Mouse (Mus musculus) common myeloid progenitor, adult 5-6 weeks (primary cell): ENCODE measurements at regions not wholly inside any gene's neighbourhood (a gene's known extent, or its start where the extent isn't known, plus 50 kb on each side); places are given as distances from the start of the nearest gene placed in this dataset.

Experiments used
- ATAC-seq: replicated peaks from 2 replicates; pipeline ENCODE4 v1.8.0; 2016; ENCODE audit warnings: low read depth, mild to moderate bottlenecking, moderate TSS enrichment, inconsistent platforms; ENCODE audit not compliant: poor library complexity, severe bottlenecking

DNA sequence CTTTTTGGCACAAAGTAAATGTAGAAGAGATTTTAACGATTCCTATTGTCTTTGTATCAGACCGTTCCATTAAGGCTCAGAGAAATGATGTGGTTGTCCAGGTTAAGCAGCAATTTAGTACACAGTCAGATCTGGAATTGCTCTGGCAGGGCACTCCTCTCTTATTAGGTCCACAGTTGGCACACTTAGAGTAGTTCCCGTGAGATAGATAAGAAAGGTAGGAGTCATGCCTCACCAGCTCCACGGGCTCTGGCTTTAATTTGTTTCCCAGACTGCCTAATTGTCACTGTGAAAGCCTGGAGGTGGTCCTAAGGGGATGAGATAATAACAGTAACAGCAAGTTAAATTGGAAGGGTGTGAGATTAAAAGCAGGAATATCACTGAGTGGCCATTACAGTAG, 60.1 kb upstream of the Gm6657 start:
- ATAC-seq = no peak

DNA sequence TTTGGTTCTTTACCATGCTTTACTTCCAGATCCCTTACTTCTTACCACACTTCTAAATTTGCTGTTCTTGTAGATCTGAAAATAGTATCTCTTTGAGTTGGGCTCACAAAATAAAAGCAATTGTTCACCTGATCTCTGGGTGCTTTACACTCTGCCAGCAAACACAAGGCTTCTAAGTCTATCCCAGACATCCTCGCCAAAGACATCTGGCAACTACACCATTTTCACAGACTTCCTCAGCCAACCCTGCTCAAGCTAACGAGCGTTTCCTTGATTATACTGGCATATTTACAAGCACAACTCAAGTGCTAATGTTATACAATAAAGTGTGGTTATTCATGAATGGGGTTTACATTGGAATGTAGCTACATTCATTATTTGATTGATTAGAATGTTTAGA, 56.8 kb upstream of the Gm6657 start:
- no peak for ATAC-seq

DNA sequence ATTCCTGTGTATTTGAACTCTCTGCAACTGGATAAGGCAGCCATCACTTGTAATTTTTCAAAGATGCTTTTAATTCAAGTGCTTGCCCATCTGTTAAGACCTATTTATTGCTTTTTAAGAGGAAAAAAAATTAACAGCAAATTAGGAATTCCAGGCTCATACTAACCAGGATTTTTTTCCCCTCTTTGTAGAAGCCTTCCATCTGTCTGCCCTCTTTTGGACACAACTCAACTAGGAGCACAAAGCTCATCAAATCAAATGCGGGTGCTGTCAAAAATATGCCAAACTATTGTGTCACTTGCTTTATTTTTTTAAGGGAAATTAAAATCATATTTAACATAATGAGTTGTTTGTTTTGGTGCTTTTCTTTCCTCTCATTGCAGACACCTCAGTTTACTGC, 55.6 kb upstream of the Gm6657 start:
- no peak for ATAC-seq
